In genomic region chr9:59551620-59552031, GRCm38 (mm10) we compare ENCODE assay signal across 10 mouse cellular contexts. TPM values are rescaled to one million over a fixed set of nuclear protein-coding genes. Genes with fewer than 3 reads are reported as not detected.
DNase-seq lines count a peak whose midpoint lies in the region; ATAC-seq lines count a peak whose summit lies in the region.
"Had no signal": no experiment of that assay in that cellular context is flagged by ENCODE, and none has a peak within 500 bp of the region (broad histone marks: within the 10 kb centered on the region; RNA-seq: fewer than 3 reads in every experiment).

No protein-coding gene starts in this region.

- no peaks in the 10 kb centered on the region for H3K27me3 ChIP-seq in midbrain, embryonic 10.5 days (ENCODE audit: low read depth, poor library complexity, severe bottlenecking)
- no peaks in the 10 kb centered on the region for H3K27me3 ChIP-seq in midbrain, embryonic 16.5 days (ENCODE audit: control insufficient read depth, insufficient read depth, low read depth, low read length)
- no peaks in the 10 kb centered on the region for H3K27me3 ChIP-seq in forebrain, embryonic 13.5 days
- H3K27me3 ChIP-seq: embryonic facial prominence, embryonic 12.5 days had no signal

- intact Hi-C loops in left cerebral cortex, postnatal 4 days (cut with DNase I) = no loop called here
- intact Hi-C loops in gastrocnemius, postnatal 14 days (cut with DNase I; ENCODE audit: low total_unique reads) = no loop called here

- H3K9ac ChIP-seq in midbrain, embryonic 16.5 days (ENCODE audit: low read depth, low read length) = no peak overlapping the region
- no peak overlapping the region for H3K9ac ChIP-seq in forebrain, embryonic 13.5 days
- H3K9ac ChIP-seq: embryonic facial prominence, embryonic 12.5 days had no signal

- no peak overlapping the region for H3K4me3 ChIP-seq in midbrain, embryonic 10.5 days
- H3K4me3 ChIP-seq in midbrain, embryonic 16.5 days (ENCODE audit: low read depth, low read length) = no peak overlapping the region
- H3K4me3 ChIP-seq in forebrain, embryonic 13.5 days = no peak overlapping the region
- H3K4me3 ChIP-seq: embryonic facial prominence, embryonic 12.5 days had no signal

- H3K27ac ChIP-seq in midbrain, embryonic 10.5 days (replicated peaks) = no peak overlapping the region
- H3K27ac ChIP-seq in midbrain, embryonic 16.5 days (ENCODE audit: low read length) = no peak overlapping the region
- no peak overlapping the region for H3K27ac ChIP-seq in forebrain, embryonic 13.5 days
- H3K27ac ChIP-seq: embryonic facial prominence, embryonic 12.5 days had no signal

- H3K4me2 ChIP-seq in midbrain, embryonic 16.5 days (ENCODE audit: low read length) = no peak overlapping the region
- H3K4me2 ChIP-seq in forebrain, embryonic 13.5 days = no peak overlapping the region
- H3K4me2 ChIP-seq: embryonic facial prominence, embryonic 12.5 days had no signal

- ATAC-seq in midbrain, embryonic 16.5 days = no peak
- ATAC-seq in forebrain, embryonic 13.5 days = no peak

- WGBS in midbrain, embryonic 10.5 days = 79% methylated on average over 3 of the region's 3 CpGs
- 75% methylated on average over 3 of the region's 3 CpGs for WGBS in midbrain, embryonic 16.5 days
- 82% methylated on average over 3 of the region's 3 CpGs for WGBS in forebrain, embryonic 13.5 days

- no peaks in the 10 kb centered on the region for H3K9me3 ChIP-seq in midbrain, embryonic 10.5 days (replicated peaks)
- no peaks in the 10 kb centered on the region for H3K9me3 ChIP-seq in midbrain, embryonic 16.5 days (replicated peaks; ENCODE audit: control insufficient read depth, low read length, poor library complexity, severe bottlenecking)
- no peaks in the 10 kb centered on the region for H3K9me3 ChIP-seq in forebrain, embryonic 13.5 days (replicated peaks)
- H3K9me3 ChIP-seq: embryonic facial prominence, embryonic 12.5 days had no signal

- DNase-seq in left cerebral cortex, adult 8-10 months (ENCODE audit: low spot score in 2 of 2) = peak; percentile 32 to 86
- DNase-seq in left cerebral cortex, postnatal 4 days = no peak
- peak; percentile 43 for DNase-seq in gastrocnemius, postnatal 14 days
- peak; percentile 56 to 71 for DNase-seq in kidney, postnatal 25 days
- DNase-seq in skeletal muscle tissue, adult 2 months (ENCODE audit: low read depth, low spot score) = peak; percentile 51
- DNase-seq in midbrain, embryonic 10.5 days (ENCODE audit: low spot score) = no peak

- no peaks in the 10 kb centered on the region for H3K4me1 ChIP-seq in midbrain, embryonic 10.5 days
- no peaks in the 10 kb centered on the region for H3K4me1 ChIP-seq in midbrain, embryonic 16.5 days (ENCODE audit: control insufficient read depth, insufficient read depth, low read length)
- H3K4me1 ChIP-seq in forebrain, embryonic 13.5 days = no peaks in the 10 kb centered on the region
- H3K4me1 ChIP-seq: embryonic facial prominence, embryonic 12.5 days had no signal

- peaks cover 26% of the 10 kb centered on the region; the same call in 1 of the 2 replicates for H3K36me3 ChIP-seq in midbrain, embryonic 10.5 days
- peaks cover 3% of the 10 kb centered on the region; the same call in 1 of the 2 replicates for H3K36me3 ChIP-seq in midbrain, embryonic 16.5 days (ENCODE audit: control insufficient read depth, insufficient read depth, low read length)
- peaks cover 22% of the 10 kb centered on the region for H3K36me3 ChIP-seq in forebrain, embryonic 13.5 days (ENCODE audit: poor library complexity, severe bottlenecking)

RNA-seq across cellular contexts. Expression of gene Tmem202, which starts 12.0 kb away (rescaled TPM):
- total RNA-seq in left cerebral cortex, adult 8-10 months (2022) = 1 to 10 TPM; 2.5 to 4.5 (median 4.0) TPM
- 1 to 10 TPM; 2.2 to 2.3 TPM for total RNA-seq in left cerebral cortex, postnatal 4 days (2021)
- total RNA-seq in gastrocnemius, postnatal 14 days (2021) = under 1 TPM; 0.42 to 0.43 TPM
- 0.09 and 0.12 TPM in 2 replicates for polyA plus RNA-seq in midbrain, embryonic 10.5 days (2016; fragmentation: Nextera tagmentation; extraction: Ambion mirVana)
- 0.94 and 0.97 TPM in 2 replicates for polyA plus RNA-seq in midbrain, embryonic 16.5 days (2015; fragmentation: Nextera tagmentation; extraction: Ambion mirVana)
- polyA plus RNA-seq in forebrain, embryonic 13.5 days (2015; fragmentation: Nextera tagmentation; extraction: Ambion mirVana) = 0.49 TPM in 1 of 2 replicates, not detected in the other
- polyA plus RNA-seq: embryonic facial prominence, embryonic 12.5 days; neural tube, embryonic 11.5 days had no signal

RNA-seq across cellular contexts. Expression of gene Hexa, which starts 12.3 kb away (rescaled TPM):
- 100 to 1,000 TPM in 1 of 4 experiments, 10 to 100 TPM in 3; 47.1 to 108 (median 62.0) TPM for total RNA-seq in left cerebral cortex, adult 8-10 months (2022)
- total RNA-seq in left cerebral cortex, postnatal 4 days (2021) = 10 to 100 TPM; 31.4 to 33.0 TPM
- 10 to 100 TPM; 21.2 to 22.4 TPM for total RNA-seq in gastrocnemius, postnatal 14 days (2021)
- polyA plus RNA-seq in midbrain, embryonic 10.5 days (2016; fragmentation: Nextera tagmentation; extraction: Ambion mirVana) = 50.4 and 51.2 TPM in 2 replicates
- 60.4 and 62.4 TPM in 2 replicates for polyA plus RNA-seq in midbrain, embryonic 16.5 days (2015; fragmentation: Nextera tagmentation; extraction: Ambion mirVana)
- 35.8 and 38.8 TPM in 2 replicates for polyA plus RNA-seq in forebrain, embryonic 13.5 days (2015; fragmentation: Nextera tagmentation; extraction: Ambion mirVana)

RNA-seq across cellular contexts. Expression of gene Celf6, which starts 26.1 kb away (rescaled TPM):
- 10 to 100 TPM; 22.3 to 29.6 (median 26.5) TPM for total RNA-seq in left cerebral cortex, adult 8-10 months (2022)
- total RNA-seq in left cerebral cortex, postnatal 4 days (2021) = 10 to 100 TPM; 43.6 to 44.8 TPM
- not detected for total RNA-seq in gastrocnemius, postnatal 14 days (2021)
- polyA plus RNA-seq in midbrain, embryonic 10.5 days (2016; fragmentation: Nextera tagmentation; extraction: Ambion mirVana) = 4.4 and 8.2 TPM in 2 replicates
- 64.7 and 65.0 TPM in 2 replicates for polyA plus RNA-seq in midbrain, embryonic 16.5 days (2015; fragmentation: Nextera tagmentation; extraction: Ambion mirVana)
- polyA plus RNA-seq in forebrain, embryonic 13.5 days (2015; fragmentation: Nextera tagmentation; extraction: Ambion mirVana) = 19.5 and 25.5 TPM in 2 replicates

Comparison
In these comparisons a context has a peak if more than half of its experiments do, and no peak if none do; other contexts are left out.
1. DNase-seq: peak in left cerebral cortex, adult 8-10 months (2 of 2), gastrocnemius, postnatal 14 days (single experiment), kidney, postnatal 25 days (2 of 2) and skeletal muscle tissue, adult 2 months (single experiment); none in left cerebral cortex, postnatal 4 days (single experiment) and midbrain, embryonic 10.5 days (single experiment).
2. RNA of gene Celf6, which starts 26.1 kb away (total RNA-seq): 43.6 to 44.8 TPM in left cerebral cortex, postnatal 4 days and 22.3 to 29.6 TPM in left cerebral cortex, adult 8-10 months; not detected in gastrocnemius, postnatal 14 days; every median in the first group is over 10 times any median in the second.